Mouse (Mus musculus): ENCODE measurements at regions not wholly inside any gene's neighbourhood (a gene's known extent, or its start where the extent isn't known, plus 50 kb on each side); places are given as distances from the start of the nearest gene placed in this dataset.

GRCm38 (mm10) chr3:35353920-35354319, 400.0 kb upstream of the Atp11b start:
- no peak for TF ChIP-seq CTCF (IDR thresholded peaks at IDR 0.05; ENCODE audit: extremely low read depth, insufficient read depth, insufficient read length, insufficient replicate concordance)
- TF ChIP-seq POLR2A (IDR thresholded peaks at IDR 0.05; ENCODE audit: low read depth, low read length): no peak

All from spleen, adult 2 months (tissue).